In genomic region chr16:89701741-89702140, GRCm38 (mm10) we compare ENCODE assay signal across 22 mouse cellular contexts.
DNase-seq lines count a peak whose midpoint lies in the region; ATAC-seq lines count a peak whose summit lies in the region.
"Had no signal": no experiment of that assay in that cellular context is flagged by ENCODE, and none has a peak within 500 bp of the region (broad histone marks: within the 10 kb centered on the region; RNA-seq: fewer than 3 reads in every experiment).

No protein-coding gene starts in this region.

- WGBS in forebrain, embryonic 12.5 days = 92% methylated on average over 8 of the region's 8 CpGs
- 94% methylated on average over 8 of the region's 8 CpGs for WGBS in forebrain, embryonic 13.5 days
- WGBS in lung, embryonic 16.5 days = 76% methylated on average over 8 of the region's 8 CpGs
- 89% methylated on average over 8 of the region's 8 CpGs for WGBS in midbrain, embryonic 11.5 days
- WGBS in midbrain, embryonic 13.5 days = 94% methylated on average over 8 of the region's 8 CpGs

- H3K27me3 ChIP-seq in forebrain, embryonic 12.5 days = no peaks in the 10 kb centered on the region
- H3K27me3 ChIP-seq in forebrain, embryonic 13.5 days = no peaks in the 10 kb centered on the region
- H3K27me3 ChIP-seq in lung, embryonic 16.5 days (ENCODE audit: control insufficient read depth, insufficient read depth, low read depth, low read length) = no peaks in the 10 kb centered on the region
- no peaks in the 10 kb centered on the region for H3K27me3 ChIP-seq in midbrain, embryonic 11.5 days (ENCODE audit: control insufficient read depth, insufficient read depth, low read length)
- H3K27me3 ChIP-seq in midbrain, embryonic 13.5 days = no peaks in the 10 kb centered on the region
- H3K27me3 ChIP-seq: CH12.LX had no signal

- H3K27ac ChIP-seq in forebrain, embryonic 12.5 days = no peak overlapping the region
- H3K27ac ChIP-seq in forebrain, embryonic 13.5 days = no peak overlapping the region
- H3K27ac ChIP-seq in lung, embryonic 16.5 days (ENCODE audit: low read length) = no peak overlapping the region
- no peak overlapping the region for H3K27ac ChIP-seq in midbrain, embryonic 11.5 days (ENCODE audit: low read depth, low read length)
- H3K27ac ChIP-seq in midbrain, embryonic 13.5 days = no peak overlapping the region

- no peak overlapping the region for H3K4me2 ChIP-seq in forebrain, embryonic 12.5 days
- no peak overlapping the region for H3K4me2 ChIP-seq in forebrain, embryonic 13.5 days
- H3K4me2 ChIP-seq in lung, embryonic 16.5 days (ENCODE audit: low read depth, low read length) = no peak overlapping the region
- H3K4me2 ChIP-seq in midbrain, embryonic 11.5 days = no peak overlapping the region
- H3K4me2 ChIP-seq in midbrain, embryonic 13.5 days (replicated peaks) = no peak overlapping the region

- no peaks in the 10 kb centered on the region for H3K36me3 ChIP-seq in forebrain, embryonic 12.5 days (replicated peaks)
- no peaks in the 10 kb centered on the region for H3K36me3 ChIP-seq in forebrain, embryonic 13.5 days (ENCODE audit: poor library complexity, severe bottlenecking)
- H3K36me3 ChIP-seq in lung, embryonic 16.5 days (ENCODE audit: control insufficient read depth, insufficient read depth, low read length) = no peaks in the 10 kb centered on the region
- no peaks in the 10 kb centered on the region for H3K36me3 ChIP-seq in midbrain, embryonic 11.5 days (ENCODE audit: control insufficient read depth, insufficient read depth, low read length)
- no peaks in the 10 kb centered on the region for H3K36me3 ChIP-seq in midbrain, embryonic 13.5 days
- H3K36me3 ChIP-seq: G1E had no signal

- peak; percentile 78 for DNase-seq in heart, adult 11 months
- no peak for DNase-seq in heart, adult 18-20 months
- DNase-seq in lung, postnatal 14 days = no peak
- peak; percentile 53 for DNase-seq in midbrain, embryonic 11.5 days (ENCODE audit: low spot score, missing footprints)
- DNase-seq: adrenal gland, adult 2 months; adrenal gland, adult 8-10 months; adrenal gland, postnatal 10 days; adrenal gland, postnatal 14 days; adrenal gland, postnatal 25 days; adrenal gland, postnatal 36 days; B cell, adult 2 months; cerebellum, adult 11 months; cerebellum, adult 11-12 months had no signal

- no peaks in the 10 kb centered on the region for H3K9me3 ChIP-seq in forebrain, embryonic 12.5 days
- no peaks in the 10 kb centered on the region for H3K9me3 ChIP-seq in forebrain, embryonic 13.5 days (replicated peaks)
- no peaks in the 10 kb centered on the region for H3K9me3 ChIP-seq in lung, embryonic 16.5 days (ENCODE audit: control insufficient read depth, low read length)
- no peaks in the 10 kb centered on the region for H3K9me3 ChIP-seq in midbrain, embryonic 11.5 days (ENCODE audit: control insufficient read depth, low read length)
- H3K9me3 ChIP-seq in midbrain, embryonic 13.5 days = no peaks in the 10 kb centered on the region

- no peak overlapping the region for H3K4me3 ChIP-seq in forebrain, embryonic 12.5 days (replicated peaks)
- H3K4me3 ChIP-seq in forebrain, embryonic 13.5 days = no peak overlapping the region
- H3K4me3 ChIP-seq in lung, embryonic 16.5 days (ENCODE audit: low read length) = no peak overlapping the region
- no peak overlapping the region for H3K4me3 ChIP-seq in midbrain, embryonic 11.5 days (ENCODE audit: low read depth, low read length)
- no peak overlapping the region for H3K4me3 ChIP-seq in midbrain, embryonic 13.5 days (replicated peaks)

- ATAC-seq in forebrain, embryonic 12.5 days (ENCODE audit: low FRiP score) = peak; percentile 50; the same call in 1 of the 2 replicates
- ATAC-seq in forebrain, embryonic 13.5 days = no peak
- peak; percentile 26; the same call in 1 of the 2 replicates for ATAC-seq in lung, embryonic 16.5 days (ENCODE audit: low read depth)
- ATAC-seq in midbrain, embryonic 11.5 days (ENCODE audit: low FRiP score) = no peak
- no peak for ATAC-seq in midbrain, embryonic 13.5 days
- ATAC-seq: activated CD4-positive, CD25-positive, alpha-beta regulatory T cell, adult 4 months; CD4-positive, CD25-positive, alpha-beta regulatory T cell, adult 4 months; Patski had no signal

- peaks cover 13% of the 10 kb centered on the region; the same call in 1 of the 2 replicates for H3K4me1 ChIP-seq in forebrain, embryonic 12.5 days
- no peaks in the 10 kb centered on the region; the same call in 1 of the 2 replicates for H3K4me1 ChIP-seq in forebrain, embryonic 13.5 days
- no peaks in the 10 kb centered on the region for H3K4me1 ChIP-seq in lung, embryonic 16.5 days (replicated peaks; ENCODE audit: control insufficient read depth, insufficient read depth, low read length)
- peaks cover 7% of the 10 kb centered on the region; the same call in 1 of the 2 replicates for H3K4me1 ChIP-seq in midbrain, embryonic 11.5 days (ENCODE audit: control insufficient read depth, insufficient read depth, low read length)
- peaks cover 9% of the 10 kb centered on the region for H3K4me1 ChIP-seq in midbrain, embryonic 13.5 days (replicated peaks)

- no peak overlapping the region for H3K9ac ChIP-seq in forebrain, embryonic 12.5 days
- H3K9ac ChIP-seq in forebrain, embryonic 13.5 days = no peak overlapping the region
- no peak overlapping the region for H3K9ac ChIP-seq in lung, embryonic 16.5 days (ENCODE audit: low read length)
- no peak overlapping the region for H3K9ac ChIP-seq in midbrain, embryonic 11.5 days (ENCODE audit: low read length)
- H3K9ac ChIP-seq in midbrain, embryonic 13.5 days (replicated peaks) = no peak overlapping the region

Comparison
In these comparisons a context has a peak if more than half of its experiments do, and no peak if none do; other contexts are left out.
1. ATAC-seq: peak in forebrain, embryonic 12.5 days (single experiment) and lung, embryonic 16.5 days (single experiment); none in forebrain, embryonic 13.5 days (single experiment), midbrain, embryonic 11.5 days (single experiment) and midbrain, embryonic 13.5 days (single experiment).
2. DNase-seq: peak in heart, adult 11 months (single experiment) and midbrain, embryonic 11.5 days (single experiment); none in heart, adult 18-20 months (0 of 2) and lung, postnatal 14 days (single experiment).